Mouse (Mus musculus): Measurements from ENCODE around the gene Il25. TPM values are rescaled to one million over a fixed set of nuclear protein-coding genes. Genes with fewer than 3 reads are reported as not detected.
"Not testable (repeated sequence)": the region's sequence is repeated elsewhere in the genome, so short reads cannot be mapped to it uniquely, and the experiment has no call there.

The Il25 gene
- polyA plus RNA-seq, 1 experiment from 2014 or later: not detected

- Histone ChIP-seq H3K9ac (replicated peaks; ENCODE audit: low read length) (no peak overlapping the region), H3K4me3 (ENCODE audit: low read depth, low read length) (no peak overlapping the region), H3K27me3 (ENCODE audit: control insufficient read depth, insufficient read depth, low read length) (no peaks in the 10 kb centered on the region), H3K4me1 (ENCODE audit: control insufficient read depth, insufficient read depth, low read length) (no peaks in the 10 kb centered on the region), H3K27ac (replicated peaks; ENCODE audit: low read depth, low read length) (no peak overlapping the region), H3K4me2 (ENCODE audit: low read depth, low read length) (no peak overlapping the region), H3K36me3 (replicated peaks; ENCODE audit: control insufficient read depth, insufficient read depth, low read depth, low read length) (no peaks in the 10 kb centered on the region), H3K9me3 (replicated peaks; ENCODE audit: control insufficient read depth, low read length) (no peaks in the 10 kb centered on the region)
- 87% methylated on average over 7 of the region's 7 CpGs for WGBS
- DNase-seq (ENCODE audit: low spot score) (no peak), ATAC-seq (replicated peaks; ENCODE audit: insufficient number of reproducible peaks, low FRiP score, low TSS enrichment, low read depth) (no peak)
Measured at GRCm38 (mm10) chr14:54943971-54944370, 11.5 kb downstream of the Il25 start.

- 73% methylated on average over 2 of the region's 2 CpGs for WGBS
Measured at GRCm38 (mm10) chr14:54944939-54945338, 12.4 kb downstream of the Il25 start.

GRCm38 (mm10) chr14:54945975-54946704 lies 13.6 kb downstream of the Il25 start:
- no peaks in the 10 kb centered on the region for H3K9me3 ChIP-seq (replicated peaks; ENCODE audit: control insufficient read depth, low read length)

More at GRCm38 (mm10) chr14:54944939-54945338, 12.4 kb downstream of the Il25 start:
- Histone ChIP-seq H3K9ac (replicated peaks; ENCODE audit: low read length) (no peak overlapping the region), H3K27ac (replicated peaks; ENCODE audit: low read depth, low read length) (no peak overlapping the region), H3K4me3 (ENCODE audit: low read depth, low read length) (no peak overlapping the region), H3K27me3 (ENCODE audit: control insufficient read depth, insufficient read depth, low read length) (no peaks in the 10 kb centered on the region), H3K4me2 (ENCODE audit: low read depth, low read length) (no peak overlapping the region), H3K4me1 (ENCODE audit: control insufficient read depth, insufficient read depth, low read length) (no peaks in the 10 kb centered on the region), H3K36me3 (replicated peaks; ENCODE audit: control insufficient read depth, insufficient read depth, low read depth, low read length) (no peaks in the 10 kb centered on the region), H3K9me3 (replicated peaks; ENCODE audit: control insufficient read depth, low read length) (no peaks in the 10 kb centered on the region)
- ATAC-seq (replicated peaks; ENCODE audit: insufficient number of reproducible peaks, low FRiP score, low TSS enrichment, low read depth): no peak
- DNase-seq (ENCODE audit: low spot score): no peak

DNA sequence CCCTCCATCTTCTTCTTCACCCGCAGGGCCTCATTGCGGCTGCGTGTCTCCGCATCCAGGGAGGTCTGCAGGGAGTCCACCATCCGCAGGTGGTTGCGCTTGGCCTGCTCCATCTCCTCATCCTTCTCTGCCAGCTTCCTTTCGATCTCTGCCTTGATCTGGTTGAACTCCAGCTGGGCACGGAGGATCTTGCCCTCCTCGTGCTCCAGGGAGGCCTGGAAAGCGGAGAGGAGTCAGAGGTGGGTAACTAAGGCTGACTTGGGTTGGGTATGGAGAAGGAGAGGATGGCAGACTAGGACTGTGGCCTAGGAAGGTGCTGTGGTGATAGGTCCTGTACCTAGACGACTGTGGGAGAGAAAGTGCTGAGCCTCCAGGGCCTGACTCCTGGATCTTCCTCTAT lies 14.5 kb downstream of the Il25 start:
- not testable (repeated sequence) for H3K27ac ChIP-seq (replicated peaks; ENCODE audit: low read depth, low read length); H3K27me3 ChIP-seq (ENCODE audit: control insufficient read depth, insufficient read depth, low read length); H3K4me3 ChIP-seq (ENCODE audit: low read depth, low read length); H3K9me3 ChIP-seq (replicated peaks; ENCODE audit: control insufficient read depth, low read length); DNase-seq (ENCODE audit: low spot score); H3K4me1 ChIP-seq (ENCODE audit: control insufficient read depth, insufficient read depth, low read length); H3K9ac ChIP-seq (replicated peaks; ENCODE audit: low read length); ATAC-seq (replicated peaks; ENCODE audit: insufficient number of reproducible peaks, low FRiP score, low TSS enrichment, low read depth); H3K36me3 ChIP-seq (replicated peaks; ENCODE audit: control insufficient read depth, insufficient read depth, low read depth, low read length); H3K4me2 ChIP-seq (ENCODE audit: low read depth, low read length)
- 87% methylated on average over 8 of the region's 11 CpGs for WGBS

More at GRCm38 (mm10) chr14:54945975-54946704, 13.6 kb downstream of the Il25 start:
- Histone ChIP-seq H3K4me3 (ENCODE audit: low read depth, low read length) (no peak overlapping the region), H3K9ac (replicated peaks; ENCODE audit: low read length) (no peak overlapping the region), H3K27me3 (ENCODE audit: control insufficient read depth, insufficient read depth, low read length) (no peaks in the 10 kb centered on the region), H3K4me1 (ENCODE audit: control insufficient read depth, insufficient read depth, low read length) (no peaks in the 10 kb centered on the region), H3K36me3 (replicated peaks; ENCODE audit: control insufficient read depth, insufficient read depth, low read depth, low read length) (no peaks in the 10 kb centered on the region), H3K4me2 (ENCODE audit: low read depth, low read length) (no peak overlapping the region), H3K27ac (replicated peaks; ENCODE audit: low read depth, low read length) (no peak overlapping the region)
- DNase-seq (ENCODE audit: low spot score) (no peak), ATAC-seq (replicated peaks; ENCODE audit: insufficient number of reproducible peaks, low FRiP score, low TSS enrichment, low read depth) (no peak)
- WGBS: 84% methylated on average over 19 of the region's 19 CpGs

DNA sequence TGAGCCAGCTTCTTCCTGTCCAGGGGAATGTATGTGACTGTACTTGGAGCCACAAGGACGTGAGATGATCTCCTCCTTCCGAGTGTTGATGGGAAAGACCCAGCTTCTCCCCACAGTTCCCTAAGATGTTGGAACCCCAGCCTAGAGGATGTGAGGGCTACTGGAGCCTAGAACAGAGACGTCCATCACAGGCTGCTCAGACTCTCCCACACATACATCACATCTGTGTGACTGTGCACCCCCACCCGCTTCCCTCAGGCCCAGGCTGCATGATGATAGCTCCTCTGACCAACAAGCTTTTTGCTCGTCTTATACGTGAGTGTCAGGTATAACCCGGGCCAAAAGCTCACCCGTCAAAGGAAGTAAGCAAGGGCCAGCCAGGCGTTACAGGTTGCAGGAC lies 16.3 kb downstream of the Il25 start:
- ATAC-seq (replicated peaks; ENCODE audit: insufficient number of reproducible peaks, low FRiP score, low TSS enrichment, low read depth) (no peak), DNase-seq (ENCODE audit: low spot score) (no peak)
- Histone ChIP-seq H3K4me1 (ENCODE audit: control insufficient read depth, insufficient read depth, low read length) (no peaks in the 10 kb centered on the region), H3K27me3 (ENCODE audit: control insufficient read depth, insufficient read depth, low read length) (no peaks in the 10 kb centered on the region), H3K4me2 (ENCODE audit: low read depth, low read length) (no peak overlapping the region), H3K27ac (replicated peaks; ENCODE audit: low read depth, low read length) (no peak overlapping the region), H3K4me3 (ENCODE audit: low read depth, low read length) (no peak overlapping the region), H3K36me3 (replicated peaks; ENCODE audit: control insufficient read depth, insufficient read depth, low read depth, low read length) (no peaks in the 10 kb centered on the region), H3K9ac (replicated peaks; ENCODE audit: low read length) (no peak overlapping the region), H3K9me3 (replicated peaks; ENCODE audit: control insufficient read depth, low read length) (no peaks in the 10 kb centered on the region)
- WGBS: 87% methylated on average over 9 of the region's 9 CpGs

DNA sequence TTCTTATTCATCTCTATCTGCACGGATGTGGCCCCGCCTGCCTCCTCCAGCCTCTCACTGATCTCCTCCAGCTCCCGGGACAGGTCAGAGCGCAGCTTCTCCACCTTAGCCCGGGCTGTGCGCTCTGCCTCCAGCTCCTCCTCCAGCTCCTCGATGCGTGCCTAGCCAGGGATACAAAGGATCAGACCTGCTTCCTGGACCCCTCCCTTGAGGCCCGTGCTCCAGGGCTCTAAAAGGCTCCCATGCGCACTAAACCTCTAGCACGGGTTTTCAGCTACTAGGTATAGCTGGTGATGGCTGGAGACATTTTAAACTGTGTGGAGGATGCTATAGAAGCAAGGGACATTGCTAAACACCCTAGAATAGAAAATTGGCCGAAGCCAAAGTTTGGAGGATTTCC lies 18.0 kb downstream of the Il25 start:
- Histone ChIP-seq H3K36me3 (replicated peaks; ENCODE audit: control insufficient read depth, insufficient read depth, low read depth, low read length) (no peaks in the 10 kb centered on the region), H3K4me3 (ENCODE audit: low read depth, low read length) (no peak overlapping the region), H3K4me2 (ENCODE audit: low read depth, low read length) (no peak overlapping the region), H3K9me3 (replicated peaks; ENCODE audit: control insufficient read depth, low read length) (no peaks in the 10 kb centered on the region), H3K27ac (replicated peaks; ENCODE audit: low read depth, low read length) (no peak overlapping the region), H3K4me1 (ENCODE audit: control insufficient read depth, insufficient read depth, low read length) (no peaks in the 10 kb centered on the region), H3K9ac (replicated peaks; ENCODE audit: low read length) (no peak overlapping the region), H3K27me3 (ENCODE audit: control insufficient read depth, insufficient read depth, low read length) (no peaks in the 10 kb centered on the region)
- ATAC-seq (replicated peaks; ENCODE audit: insufficient number of reproducible peaks, low FRiP score, low TSS enrichment, low read depth) (no peak), DNase-seq (ENCODE audit: low spot score) (no peak)
- WGBS: 61% methylated on average over 12 of the region's 12 CpGs

- H3K27ac ChIP-seq (replicated peaks; ENCODE audit: low read depth, low read length): no peak overlapping the region
- no peak overlapping the region for H3K4me2 ChIP-seq (ENCODE audit: low read depth, low read length)
- no peak overlapping the region for H3K9ac ChIP-seq (replicated peaks; ENCODE audit: low read length)
- H3K36me3 ChIP-seq (replicated peaks; ENCODE audit: control insufficient read depth, insufficient read depth, low read depth, low read length): no peaks in the 10 kb centered on the region
- 86% methylated on average over 6 of the region's 6 CpGs for WGBS
- ATAC-seq (replicated peaks; ENCODE audit: insufficient number of reproducible peaks, low FRiP score, low TSS enrichment, low read depth) (no peak), DNase-seq (ENCODE audit: low spot score) (no peak)
- no peaks in the 10 kb centered on the region for H3K27me3 ChIP-seq (ENCODE audit: control insufficient read depth, insufficient read depth, low read length)
- no peaks in the 10 kb centered on the region for H3K4me1 ChIP-seq (ENCODE audit: control insufficient read depth, insufficient read depth, low read length)
- no peaks in the 10 kb centered on the region for H3K9me3 ChIP-seq (replicated peaks; ENCODE audit: control insufficient read depth, low read length)
- no peak overlapping the region for H3K4me3 ChIP-seq (ENCODE audit: low read depth, low read length)
Measured at GRCm38 (mm10) chr14:54951587-54951986, 19.1 kb downstream of the Il25 start.

GRCm38 (mm10) chr14:54953664-54954206 lies 21.2 kb downstream of the Il25 start:
- Histone ChIP-seq H3K36me3 (replicated peaks; ENCODE audit: control insufficient read depth, insufficient read depth, low read depth, low read length) (no peaks in the 10 kb centered on the region), H3K9me3 (replicated peaks; ENCODE audit: control insufficient read depth, low read length) (no peaks in the 10 kb centered on the region), H3K9ac (replicated peaks; ENCODE audit: low read length) (no peak overlapping the region), H3K27ac (replicated peaks; ENCODE audit: low read depth, low read length) (no peak overlapping the region), H3K4me1 (ENCODE audit: control insufficient read depth, insufficient read depth, low read length) (no peaks in the 10 kb centered on the region), H3K4me3 (ENCODE audit: low read depth, low read length) (no peak overlapping the region), H3K27me3 (ENCODE audit: control insufficient read depth, insufficient read depth, low read length) (no peaks in the 10 kb centered on the region), H3K4me2 (ENCODE audit: low read depth, low read length) (no peak overlapping the region)
- ATAC-seq (replicated peaks; ENCODE audit: insufficient number of reproducible peaks, low FRiP score, low TSS enrichment, low read depth) (no peak), DNase-seq (ENCODE audit: low spot score) (no peak)
- WGBS: 84% methylated on average over 8 of the region's 8 CpGs
